Mouse (Mus musculus): ENCODE results near the gene H2-K1. TPM values are rescaled to one million over a fixed set of nuclear protein-coding genes. Genes with fewer than 3 reads are reported as not detected.

Gene H2-K1
- polyA plus RNA-seq, 2 experiments = 25.5 to 27.0 TPM

- no peak overlapping the region for H3K27ac ChIP-seq (replicated peaks; ENCODE audit: low read depth, low read length)
- no peaks in the 10 kb centered on the region for H3K4me1 ChIP-seq (ENCODE audit: control insufficient read depth, insufficient read depth, low read length)
- no peak overlapping the region for H3K4me2 ChIP-seq (replicated peaks; ENCODE audit: low read depth, low read length, severe bottlenecking)
- H3K4me3 ChIP-seq (replicated peaks; ENCODE audit: low read length) = no peak overlapping the region
- ATAC-seq (ENCODE audit: low FRiP score, low read depth) = no peak
- no peaks in the 10 kb centered on the region for H3K9me3 ChIP-seq (ENCODE audit: control insufficient read depth, low read length)
- no peaks in the 10 kb centered on the region for H3K36me3 ChIP-seq (ENCODE audit: control insufficient read depth, insufficient read depth, low read length)
- peaks cover 2% of the 10 kb centered on the region for H3K27me3 ChIP-seq (ENCODE audit: control insufficient read depth, insufficient read depth, low read length)
- H3K9ac ChIP-seq (ENCODE audit: low read depth, low read length, severe bottlenecking) = no peak overlapping the region
- no peak for TF ChIP-seq POLR2A (IDR thresholded peaks at IDR 0.05; ENCODE audit: borderline replicate concordance, extremely low read depth, insufficient read depth, insufficient read length)
- peak; percentile 76 for DNase-seq (ENCODE audit: low spot score)
- WGBS = 7% methylated on average over 1 of the region's 1 CpGs
These were observed 27.5 kb downstream of the H2-K1 start for GRCm38 (mm10) chr17:33972691-33973090.

DNA sequence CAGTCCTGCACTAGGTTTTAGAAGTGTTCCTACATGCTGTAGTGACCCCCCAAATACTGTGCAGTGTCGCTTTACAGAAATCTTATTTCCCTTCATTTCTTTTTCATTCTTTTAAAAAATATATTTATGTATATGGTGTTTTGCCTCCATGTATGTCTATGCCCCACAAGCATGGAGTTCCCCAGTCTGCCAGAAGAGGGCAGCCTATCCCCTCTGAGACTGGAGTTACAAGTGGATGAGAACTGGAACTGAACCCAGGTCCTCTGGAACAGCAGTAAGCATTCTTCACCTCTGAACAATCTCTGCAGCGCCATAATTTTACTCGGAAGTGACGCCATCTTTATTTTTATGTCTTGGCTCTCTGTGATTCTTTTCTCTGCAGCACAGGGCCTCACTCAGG is 30.8 kb downstream of the H2-K1 start:
- H3K27ac ChIP-seq (replicated peaks; ENCODE audit: low read depth, low read length) = no peak overlapping the region
- H3K4me2 ChIP-seq (replicated peaks; ENCODE audit: low read depth, low read length, severe bottlenecking) = no peak overlapping the region
- TF ChIP-seq POLR2A (IDR thresholded peaks at IDR 0.05; ENCODE audit: borderline replicate concordance, extremely low read depth, insufficient read depth, insufficient read length) = no peak
- 72% methylated on average over 4 of the region's 4 CpGs for WGBS
- H3K9me3 ChIP-seq (ENCODE audit: control insufficient read depth, low read length) = no peaks in the 10 kb centered on the region
- H3K4me1 ChIP-seq (ENCODE audit: control insufficient read depth, insufficient read depth, low read length) = no peaks in the 10 kb centered on the region
- H3K36me3 ChIP-seq (ENCODE audit: control insufficient read depth, insufficient read depth, low read length) = peaks cover 13% of the 10 kb centered on the region
- ATAC-seq (ENCODE audit: low FRiP score, low read depth) (no peak), DNase-seq (ENCODE audit: low spot score) (no peak)
- no peaks in the 10 kb centered on the region for H3K27me3 ChIP-seq (ENCODE audit: control insufficient read depth, insufficient read depth, low read length)
- H3K9ac ChIP-seq (ENCODE audit: low read depth, low read length, severe bottlenecking) = no peak overlapping the region
- H3K4me3 ChIP-seq (replicated peaks; ENCODE audit: low read length) = no peak overlapping the region

DNA sequence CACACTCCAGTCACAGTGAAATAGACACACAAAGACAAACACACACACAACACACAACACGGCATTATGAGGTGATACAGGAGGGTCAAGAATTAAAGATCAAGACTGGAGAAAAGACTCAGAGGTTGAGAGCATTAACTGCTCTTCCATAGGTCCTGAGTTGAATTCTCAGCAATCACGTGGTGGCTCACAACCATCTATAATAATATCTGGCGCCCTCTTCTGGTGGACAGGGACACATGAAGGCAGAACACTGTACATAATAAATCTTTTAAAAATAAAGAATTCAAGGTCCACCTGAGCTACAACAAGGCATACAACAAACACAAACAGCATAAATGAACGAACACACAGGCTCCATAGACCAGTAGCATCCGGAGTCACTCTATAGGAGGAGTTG is 31.2 kb downstream of the H2-K1 start:
- Histone ChIP-seq H3K27me3 (ENCODE audit: control insufficient read depth, insufficient read depth, low read length) (no peaks in the 10 kb centered on the region), H3K9ac (ENCODE audit: low read depth, low read length, severe bottlenecking) (no peak overlapping the region), H3K4me2 (replicated peaks; ENCODE audit: low read depth, low read length, severe bottlenecking) (no peak overlapping the region), H3K4me3 (replicated peaks; ENCODE audit: low read length) (no peak overlapping the region), H3K27ac (replicated peaks; ENCODE audit: low read depth, low read length) (no peak overlapping the region), H3K36me3 (ENCODE audit: control insufficient read depth, insufficient read depth, low read length) (peaks cover 14% of the 10 kb centered on the region), H3K9me3 (ENCODE audit: control insufficient read depth, low read length) (no peaks in the 10 kb centered on the region), H3K4me1 (ENCODE audit: control insufficient read depth, insufficient read depth, low read length) (no peaks in the 10 kb centered on the region)
- DNase-seq (ENCODE audit: low spot score) (no peak), ATAC-seq (ENCODE audit: low FRiP score, low read depth) (peak; percentile 41; the same call in 1 of the 2 replicates)
- TF ChIP-seq POLR2A (IDR thresholded peaks at IDR 0.05; ENCODE audit: borderline replicate concordance, extremely low read depth, insufficient read depth, insufficient read length) = no peak
- 29% methylated on average over 5 of the region's 5 CpGs for WGBS

DNA sequence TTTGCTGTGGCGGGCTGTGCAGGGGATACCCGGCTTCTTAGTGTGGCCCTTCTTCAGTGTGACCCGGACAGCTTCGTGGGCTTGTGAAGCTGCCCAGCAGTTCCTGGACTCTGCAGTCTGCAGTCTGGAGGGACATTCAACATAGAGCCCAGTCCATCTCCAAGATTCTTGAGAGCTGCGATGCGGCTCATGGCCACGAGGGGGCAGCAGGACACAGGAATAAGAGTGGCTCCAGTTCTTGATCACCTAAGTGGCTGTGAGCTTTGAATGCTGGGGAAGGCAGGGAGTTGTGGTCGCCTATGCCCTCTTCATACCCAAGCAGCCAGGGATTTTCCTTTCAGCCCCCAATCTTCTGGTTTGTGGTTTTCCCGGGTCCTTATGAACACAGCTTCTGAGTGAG is 31.7 kb downstream of the H2-K1 start:
- 3% methylated on average over 9 of the region's 9 CpGs for WGBS

GRCm38 (mm10) chr17:33965846-33966550 is 34.1 kb downstream of the H2-K1 start:
- 88% methylated on average over 16 of the region's 16 CpGs for WGBS
- DNase-seq (ENCODE audit: low spot score) = no peak
- Histone ChIP-seq H3K27me3 (ENCODE audit: control insufficient read depth, insufficient read depth, low read length) (no peaks in the 10 kb centered on the region), H3K27ac (replicated peaks; ENCODE audit: low read depth, low read length) (no peak overlapping the region), H3K4me1 (ENCODE audit: control insufficient read depth, insufficient read depth, low read length) (no peaks in the 10 kb centered on the region), H3K9me3 (ENCODE audit: control insufficient read depth, low read length) (no peaks in the 10 kb centered on the region), H3K4me3 (replicated peaks; ENCODE audit: low read length) (no peak overlapping the region), H3K36me3 (ENCODE audit: control insufficient read depth, insufficient read depth, low read length) (peaks cover 34% of the 10 kb centered on the region), H3K9ac (ENCODE audit: low read depth, low read length, severe bottlenecking) (no peak overlapping the region), H3K4me2 (replicated peaks; ENCODE audit: low read depth, low read length, severe bottlenecking) (no peak overlapping the region)
- no peak for TF ChIP-seq POLR2A (IDR thresholded peaks at IDR 0.05; ENCODE audit: borderline replicate concordance, extremely low read depth, insufficient read depth, insufficient read length)
- ATAC-seq (ENCODE audit: low FRiP score, low read depth) = no peak

More for the DNA sequence above, 31.7 kb downstream of the H2-K1 start:
- TF ChIP-seq POLR2A (IDR thresholded peaks at IDR 0.05; ENCODE audit: borderline replicate concordance, extremely low read depth, insufficient read depth, insufficient read length) = no peak
- H3K27me3 ChIP-seq (ENCODE audit: control insufficient read depth, insufficient read depth, low read length) = no peaks in the 10 kb centered on the region
- ATAC-seq (ENCODE audit: low FRiP score, low read depth) (peak; percentile 76), DNase-seq (ENCODE audit: low spot score) (peak; percentile 76)
- H3K4me2 ChIP-seq (replicated peaks; ENCODE audit: low read depth, low read length, severe bottlenecking) = no peak overlapping the region
- H3K27ac ChIP-seq (replicated peaks; ENCODE audit: low read depth, low read length) = no peak overlapping the region
- no peak overlapping the region for H3K4me3 ChIP-seq (replicated peaks; ENCODE audit: low read length)
- H3K4me1 ChIP-seq (ENCODE audit: control insufficient read depth, insufficient read depth, low read length) = no peaks in the 10 kb centered on the region
- H3K36me3 ChIP-seq (ENCODE audit: control insufficient read depth, insufficient read depth, low read length) = peaks cover 16% of the 10 kb centered on the region
- no peak overlapping the region for H3K9ac ChIP-seq (ENCODE audit: low read depth, low read length, severe bottlenecking)
- no peaks in the 10 kb centered on the region for H3K9me3 ChIP-seq (ENCODE audit: control insufficient read depth, low read length)

Measured in limb, embryonic 14.5 days (tissue).